Mouse (Mus musculus): ENCODE results near the gene Miga2.

The Miga2 gene

DNA sequence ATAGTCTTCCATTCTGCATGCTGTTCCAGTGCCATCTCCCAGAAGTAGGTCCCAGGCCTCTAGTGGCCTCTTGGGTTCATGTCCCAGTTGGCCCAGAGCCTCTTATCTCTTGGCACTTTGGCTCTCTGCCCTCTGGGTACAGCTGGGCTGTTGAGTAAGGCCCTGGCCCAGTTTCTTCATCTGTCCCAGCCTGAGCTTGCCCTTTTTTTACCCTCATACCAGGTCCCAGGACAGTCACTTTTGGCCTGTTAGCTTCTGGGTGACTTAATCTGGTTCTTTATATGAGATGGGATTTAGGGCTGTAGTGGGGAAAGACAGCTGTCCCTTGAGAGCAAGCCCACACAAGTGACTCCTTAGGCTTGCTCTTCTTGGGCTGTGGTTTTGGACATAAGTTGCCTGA is 65.1 kb downstream of the Miga2 start:
- no peak for DNase-seq

Measured in kidney, postnatal 4 days (tissue).